Mouse (Mus musculus) embryonic facial prominence, embryonic 13.5 days (tissue): ENCODE results near the gene 4930470P17Rik. TPM values are rescaled to one million over a fixed set of nuclear protein-coding genes. Genes with fewer than 3 reads are reported as not detected.
"Not testable (repeated sequence)": the region's sequence is repeated elsewhere in the genome, so short reads cannot be mapped to it uniquely, and the experiment has no call there.

Experiments used
- ATAC-seq: fragments of 200-750 bp; cut with Nextera tagmentation; 2 replicates; pipeline ENCODE4 v1.8.0; 2017; ENCODE audit warnings: low read depth; ENCODE audit not compliant: insufficient number of reproducible peaks, insufficient read depth, low FRiP score, low TSS enrichment
- H3K27ac ChIP-seq: fragments of 300-500 bp; sonication (generic); 2 replicates; pipeline ENCODE4 v1.5.1; 2015; ENCODE audit warnings: moderate library complexity, mild to moderate bottlenecking, inconsistent platforms
- H3K27me3 ChIP-seq: fragments of 300-500 bp; sonication (generic); 2 replicates; pipeline ENCODE4 v1.6.1; 2015; ENCODE audit warnings: mild to moderate bottlenecking, inconsistent platforms
- H3K36me3 ChIP-seq: fragments of 300-500 bp; sonication (generic); 2 replicates; pipeline ENCODE4 v1.6.1; 2015; ENCODE audit warnings: mild to moderate bottlenecking, inconsistent platforms
- H3K4me1 ChIP-seq: fragments of 300-500 bp; sonication (generic); 2 replicates; pipeline ENCODE4 v1.6.1; 2015; ENCODE audit warnings: inconsistent platforms
- H3K4me2 ChIP-seq: fragments of 300-500 bp; sonication (generic); 2 replicates; pipeline ENCODE4 v1.6.1; 2015; ENCODE audit warnings: moderate library complexity, mild to moderate bottlenecking, inconsistent platforms
- H3K4me3 ChIP-seq: fragments of 300-500 bp; sonication (generic); 2 replicates; pipeline ENCODE4 v1.5.1; 2015; ENCODE audit warnings: mild to moderate bottlenecking, inconsistent platforms
- H3K9ac ChIP-seq: fragments of 300-500 bp; sonication (generic); 2 replicates; pipeline ENCODE4 v1.6.1; 2015; ENCODE audit warnings: mild to moderate bottlenecking, inconsistent platforms
- H3K9me3 ChIP-seq: fragments of 300-500 bp; sonication (generic); 2 replicates; pipeline ENCODE4 v1.6.1; 2016; ENCODE audit warnings: inconsistent platforms
- WGBS: fragments of 180-500 bp; shearing (Covaris S2); methylation state at CpG from one replicate; pipeline ENCODE4 v1.1.7; 2015; ENCODE audit warnings: mixed read lengths; 5-methylcytosine and 5-hydroxymethylcytosine counted together
- polyA plus RNA-seq: library from polyadenylated mRNA; unstranded; fragments of >200 nt; fragmentation: Nextera tagmentation; extraction: Ambion mirVana; gene quantifications from 2 replicates; pipeline ENCODE4 v1.2.1, GENCODE M21; 2015

The 4930470P17Rik gene
- polyA plus RNA-seq, 1 experiment from 2014 or later, result not detected

- H3K9ac ChIP-seq, H3K4me3 ChIP-seq, H3K4me1 ChIP-seq, H3K27me3 ChIP-seq, H3K36me3 ChIP-seq, H3K4me2 ChIP-seq, ATAC-seq, H3K9me3 ChIP-seq, H3K27ac ChIP-seq: not testable (repeated sequence)
- 73% methylated on average over 1 of the region's 1 CpGs for WGBS
These were observed 22.5 kb upstream of the 4930470P17Rik start for GRCm38 (mm10) chr2:170624201-170624880.

GRCm38 (mm10) chr2:170622985-170623384, 21.2 kb upstream of the 4930470P17Rik start:
- H3K27me3 ChIP-seq, result no peaks in the 10 kb centered on the region
- no peak overlapping the region for H3K9ac ChIP-seq
- H3K27ac ChIP-seq, result no peak overlapping the region
- H3K9me3 ChIP-seq, result no peaks in the 10 kb centered on the region
- 0 out of 2 replicates have a peak, but pooled peaks cover 4% of the 10 kb centered on the region for H3K4me1 ChIP-seq
- H3K4me2 ChIP-seq, result no peak overlapping the region
- H3K36me3 ChIP-seq, result no peaks in the 10 kb centered on the region
- 89% methylated on average over 13 of the region's 13 CpGs for WGBS
- no peak overlapping the region for H3K4me3 ChIP-seq
- ATAC-seq, result no peak

- H3K9ac ChIP-seq, result no peak overlapping the region
- no peak overlapping the region for H3K4me3 ChIP-seq
- H3K27ac ChIP-seq, result no peak overlapping the region
- H3K4me2 ChIP-seq, result no peak overlapping the region
- ATAC-seq, result no peak
- 0 out of 2 replicates have a peak, but pooled peaks cover 4% of the 10 kb centered on the region for H3K4me1 ChIP-seq
- H3K27me3 ChIP-seq, result no peaks in the 10 kb centered on the region
- WGBS, result 80% methylated on average over 12 of the region's 12 CpGs
- H3K9me3 ChIP-seq, result no peaks in the 10 kb centered on the region
- no peaks in the 10 kb centered on the region for H3K36me3 ChIP-seq
These were observed 17.2 kb upstream of the 4930470P17Rik start for GRCm38 (mm10) chr2:170618862-170619492.

- H3K27ac ChIP-seq, ATAC-seq, H3K4me1 ChIP-seq, H3K9me3 ChIP-seq, H3K4me2 ChIP-seq, H3K36me3 ChIP-seq, H3K27me3 ChIP-seq, H3K9ac ChIP-seq, H3K4me3 ChIP-seq: not testable (repeated sequence)
- WGBS, result 82% methylated on average over 5 of the region's 5 CpGs
These were observed 10.0 kb upstream of the 4930470P17Rik start for GRCm38 (mm10) chr2:170611794-170612193.

GRCm38 (mm10) chr2:170601171-170601570, 646 bp downstream of the 4930470P17Rik start:
- WGBS, result 77% methylated on average over 5 of the region's 5 CpGs
- H3K4me2 ChIP-seq, result no peak overlapping the region
- H3K27me3 ChIP-seq, result no peaks in the 10 kb centered on the region
- 0 out of 2 replicates have a peak, but pooled peaks cover 6% of the 10 kb centered on the region for H3K4me1 ChIP-seq
- no peak for ATAC-seq
- H3K36me3 ChIP-seq, result no peaks in the 10 kb centered on the region
- H3K9ac ChIP-seq, result no peak overlapping the region
- no peak overlapping the region for H3K27ac ChIP-seq
- no peak overlapping the region for H3K4me3 ChIP-seq
- H3K9me3 ChIP-seq, result peaks cover 3% of the 10 kb centered on the region; the same call in 1 of the 2 replicates

GRCm38 (mm10) chr2:170597586-170597985, 4.2 kb downstream of the 4930470P17Rik start:
- peaks cover 8% of the 10 kb centered on the region; the same call in 1 of the 2 replicates for H3K9me3 ChIP-seq
- ATAC-seq, result no peak
- WGBS, result 3% methylated on average over 2 of the region's 2 CpGs

GRCm38 (mm10) chr2:170596726-170597125, 5.1 kb downstream of the 4930470P17Rik start:
- Histone ChIP-seq H3K9me3 (peaks cover 8% of the 10 kb centered on the region; the same call in 1 of the 2 replicates), H3K9ac (no peak overlapping the region), H3K27me3 (no peaks in the 10 kb centered on the region), H3K27ac (no peak overlapping the region), H3K4me3 (no peak overlapping the region), H3K36me3 (no peaks in the 10 kb centered on the region), H3K4me2 (no peak overlapping the region), H3K4me1 (0 out of 2 replicates have a peak, but pooled peaks cover 6% of the 10 kb centered on the region)
- whole genome bisulfite sequencing, result 0% methylated on average over 1 of the region's 1 CpGs
- ATAC-seq, result no peak

More at GRCm38 (mm10) chr2:170597586-170597985, 4.2 kb downstream of the 4930470P17Rik start:
- H3K4me2 ChIP-seq, result no peak overlapping the region
- H3K9ac ChIP-seq, result no peak overlapping the region
- H3K4me3 ChIP-seq, result no peak overlapping the region
- no peaks in the 10 kb centered on the region for H3K36me3 ChIP-seq
- H3K4me1 ChIP-seq, result 0 out of 2 replicates have a peak, but pooled peaks cover 6% of the 10 kb centered on the region
- H3K27ac ChIP-seq, result no peak overlapping the region
- H3K27me3 ChIP-seq, result no peaks in the 10 kb centered on the region

GRCm38 (mm10) chr2:170592161-170592560, 9.7 kb downstream of the 4930470P17Rik start:
- Histone ChIP-seq H3K36me3 (no peaks in the 10 kb centered on the region), H3K27me3 (no peaks in the 10 kb centered on the region), H3K27ac (no peak overlapping the region), H3K4me1 (no peaks in the 10 kb centered on the region), H3K4me3 (no peak overlapping the region), H3K9me3 (peaks cover 6% of the 10 kb centered on the region; the same call in 1 of the 2 replicates), H3K9ac (no peak overlapping the region), H3K4me2 (no peak overlapping the region)
- 82% methylated on average over 6 of the region's 6 CpGs for WGBS
- no peak for ATAC-seq

GRCm38 (mm10) chr2:170588369-170588900, 13.4 kb downstream of the 4930470P17Rik start:
- Histone ChIP-seq H3K27ac (no peak overlapping the region), H3K27me3 (no peaks in the 10 kb centered on the region), H3K4me3 (no peak overlapping the region), H3K9ac (no peak overlapping the region), H3K4me1 (no peaks in the 10 kb centered on the region), H3K9me3 (no peaks in the 10 kb centered on the region), H3K4me2 (no peak overlapping the region), H3K36me3 (no peaks in the 10 kb centered on the region)
- WGBS, result 80% methylated on average over 9 of the region's 9 CpGs
- no peak for ATAC-seq

- Histone ChIP-seq H3K27ac (no peak overlapping the region), H3K9ac (no peak overlapping the region), H3K27me3 (no peaks in the 10 kb centered on the region), H3K4me3 (no peak overlapping the region), H3K4me1 (no peaks in the 10 kb centered on the region), H3K9me3 (no peaks in the 10 kb centered on the region), H3K4me2 (no peak overlapping the region), H3K36me3 (no peaks in the 10 kb centered on the region)
- WGBS, result 96% methylated on average over 13 of the region's 13 CpGs
- ATAC-seq, result no peak
These were observed 17.1 kb downstream of the 4930470P17Rik start for GRCm38 (mm10) chr2:170584678-170585077.

GRCm38 (mm10) chr2:170579551-170579950, 22.3 kb downstream of the 4930470P17Rik start:
- H3K4me1 ChIP-seq, result no peaks in the 10 kb centered on the region
- H3K27ac ChIP-seq, result no peak overlapping the region
- H3K27me3 ChIP-seq, result no peaks in the 10 kb centered on the region
- no peak overlapping the region for H3K4me2 ChIP-seq
- H3K9me3 ChIP-seq, result no peaks in the 10 kb centered on the region
- no peak overlapping the region for H3K9ac ChIP-seq
- no peaks in the 10 kb centered on the region for H3K36me3 ChIP-seq
- 75% methylated on average over 10 of the region's 10 CpGs for WGBS
- H3K4me3 ChIP-seq, result no peak overlapping the region
- ATAC-seq, result no peak

- H3K27ac ChIP-seq, result no peak overlapping the region
- no peak for ATAC-seq
- no peak overlapping the region for H3K4me3 ChIP-seq
- H3K4me1 ChIP-seq, result no peaks in the 10 kb centered on the region
- 64% methylated on average over 5 of the region's 5 CpGs for WGBS
- no peaks in the 10 kb centered on the region for H3K9me3 ChIP-seq
- no peaks in the 10 kb centered on the region for H3K36me3 ChIP-seq
- H3K9ac ChIP-seq, result no peak overlapping the region
- no peak overlapping the region for H3K4me2 ChIP-seq
- no peaks in the 10 kb centered on the region for H3K27me3 ChIP-seq
These were observed 23.2 kb downstream of the 4930470P17Rik start for GRCm38 (mm10) chr2:170578588-170578987.
